Mouse (Mus musculus) midbrain, embryonic 16.5 days (tissue): ENCODE data around the gene Polr3b. TPM values are rescaled to one million over a fixed set of nuclear protein-coding genes. Genes with fewer than 3 reads are reported as not detected.

Experiments
- ATAC-seq: fragments of 200-750 bp; cut with Nextera tagmentation; 2 replicates; pipeline ENCODE4 v1.8.0; 2017; ENCODE audit warnings: moderate TSS enrichment
- H3K27ac ChIP-seq: fragments of 300-500 bp; sonication (generic); 2 replicates; pipeline ENCODE4 v1.5.1; 2014; ENCODE audit warnings: mild to moderate bottlenecking, low read length, mixed read lengths
- H3K27me3 ChIP-seq: fragments of 300-500 bp; sonication (generic); 2 replicates; pipeline ENCODE4 v1.6.1; 2014; ENCODE audit warnings: low read depth, low read length, mixed read lengths; ENCODE audit not compliant: control insufficient read depth, insufficient read depth
- H3K36me3 ChIP-seq: fragments of 300-500 bp; sonication (generic); 2 replicates; pipeline ENCODE4 v1.6.1; 2014; ENCODE audit warnings: mild to moderate bottlenecking, low read length, moderate library complexity, mixed read lengths; ENCODE audit not compliant: control insufficient read depth, insufficient read depth
- H3K4me1 ChIP-seq: fragments of 300-500 bp; sonication (generic); 2 replicates; pipeline ENCODE4 v1.6.1; 2014; ENCODE audit warnings: mild to moderate bottlenecking, low read length, mixed read lengths; ENCODE audit not compliant: control insufficient read depth, insufficient read depth
- H3K4me2 ChIP-seq: fragments of 300-500 bp; sonication (generic); 2 replicates; pipeline ENCODE4 v1.6.1; 2014; ENCODE audit warnings: mild to moderate bottlenecking, low read length, mixed read lengths
- H3K4me3 ChIP-seq: fragments of 300-500 bp; sonication (generic); 2 replicates; pipeline ENCODE4 v1.5.1; 2014; ENCODE audit warnings: low read depth, mild to moderate bottlenecking, low read length, moderate library complexity, mixed read lengths
- H3K9ac ChIP-seq: fragments of 300-500 bp; sonication (generic); 2 replicates; pipeline ENCODE4 v1.6.1; 2014; ENCODE audit warnings: low read depth, low read length, mixed read lengths
- H3K9me3 ChIP-seq: fragments of 300-500 bp; sonication (generic); replicated peaks from 2 replicates; pipeline ENCODE4 v1.6.1; 2014; ENCODE audit warnings: mild to moderate bottlenecking, low read length, mixed read lengths; ENCODE audit not compliant: control insufficient read depth, poor library complexity, severe bottlenecking
- WGBS: fragments of 180-500 bp; shearing (Covaris S2); extraction: QIAGEN DNeasy Blood & Tissue Kit; methylation state at CpG from one replicate; pipeline ENCODE4 v1.1.7; 2014; 5-methylcytosine and 5-hydroxymethylcytosine counted together
- polyA plus RNA-seq: library from polyadenylated mRNA; unstranded; fragments of >200 nt; fragmentation: Nextera tagmentation; extraction: Ambion mirVana; gene quantifications from 2 replicates; pipeline ENCODE4 v1.2.1, GENCODE M21; 2015

Gene Polr3b
- polyA plus RNA-seq, 1 experiment from 2014 or later = 13.9 TPM

DNA sequence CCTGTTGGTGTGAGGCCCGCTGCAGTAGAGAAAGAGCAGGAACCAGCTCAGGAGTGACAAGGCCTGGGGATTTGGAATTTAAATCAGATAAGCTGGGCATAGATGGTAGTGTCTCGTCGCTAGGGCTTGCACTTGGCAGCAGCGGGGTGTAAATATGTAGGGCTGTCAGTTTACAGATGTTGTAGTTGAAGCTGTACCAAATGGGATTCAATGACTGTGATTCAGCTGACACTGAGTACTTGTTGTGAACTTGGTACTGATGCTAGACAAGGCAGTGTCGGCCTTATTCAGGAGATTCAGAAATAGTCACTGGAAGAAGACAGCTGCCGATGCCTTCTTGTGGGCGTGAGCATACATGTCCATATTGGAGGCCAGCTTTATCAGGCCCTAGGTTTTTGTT lies 39.9 kb upstream of the Polr3b start:
- no peak overlapping the region for H3K4me2 ChIP-seq

GRCm38 (mm10) chr10:84584451-84585293 lies 37.4 kb upstream of the Polr3b start:
- Histone ChIP-seq H3K9ac (no peak overlapping the region), H3K9me3 (no peaks in the 10 kb centered on the region), H3K4me1 (no peaks in the 10 kb centered on the region), H3K4me2 (no peak overlapping the region), H3K27ac (no peak overlapping the region), H3K4me3 (no peak overlapping the region), H3K27me3 (no peaks in the 10 kb centered on the region), H3K36me3 (no peaks in the 10 kb centered on the region)
- 78% methylated on average over 11 of the region's 11 CpGs for WGBS
- no peak for ATAC-seq

More for the DNA sequence above, 39.9 kb upstream of the Polr3b start:
- no peaks in the 10 kb centered on the region for H3K36me3 ChIP-seq
- no peak overlapping the region for H3K9ac ChIP-seq
- H3K27me3 ChIP-seq = no peaks in the 10 kb centered on the region
- H3K27ac ChIP-seq = no peak overlapping the region
- no peak for ATAC-seq
- WGBS = 71% methylated on average over 7 of the region's 7 CpGs
- H3K9me3 ChIP-seq = no peaks in the 10 kb centered on the region
- no peak overlapping the region for H3K4me3 ChIP-seq
- peaks cover 7% of the 10 kb centered on the region for H3K4me1 ChIP-seq

- Histone ChIP-seq H3K4me2 (no peak overlapping the region), H3K4me3 (no peak overlapping the region), H3K9ac (no peak overlapping the region), H3K27me3 (no peaks in the 10 kb centered on the region), H3K36me3 (peaks cover 1% of the 10 kb centered on the region; the same call in 1 of the 2 replicates), H3K9me3 (no peaks in the 10 kb centered on the region), H3K4me1 (no peaks in the 10 kb centered on the region), H3K27ac (no peak overlapping the region)
- WGBS = 87% methylated on average over 2 of the region's 2 CpGs
- no peak for ATAC-seq
These were observed 36.8 kb upstream of the Polr3b start for GRCm38 (mm10) chr10:84585294-84585650.

DNA sequence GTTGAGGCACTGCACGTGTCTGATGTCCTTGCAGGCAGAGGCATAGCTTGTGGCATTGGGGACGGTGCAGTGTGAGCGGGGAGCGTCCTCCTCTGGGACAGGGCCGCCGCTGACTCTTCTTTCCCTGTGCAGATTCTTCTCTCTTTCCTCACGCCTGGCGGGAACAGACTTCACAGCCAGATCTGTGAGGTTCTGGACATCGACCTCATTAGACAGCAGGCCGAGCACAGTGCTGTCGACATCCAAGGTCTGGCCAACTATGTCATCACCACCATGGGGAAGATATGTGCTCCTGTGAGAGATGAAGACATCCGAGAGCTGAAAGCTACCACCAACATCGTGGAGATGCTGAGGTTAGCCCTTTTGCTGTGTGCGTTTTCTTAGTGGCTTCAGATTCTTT lies 31.1 kb upstream of the Polr3b start:
- ATAC-seq = no peak
- H3K9me3 ChIP-seq = no peaks in the 10 kb centered on the region
- H3K27me3 ChIP-seq = no peaks in the 10 kb centered on the region
- 87% methylated on average over 14 of the region's 14 CpGs for WGBS
- H3K36me3 ChIP-seq = peaks cover 7% of the 10 kb centered on the region
- H3K4me3 ChIP-seq = no peak overlapping the region
- no peaks in the 10 kb centered on the region for H3K4me1 ChIP-seq
- no peak overlapping the region for H3K9ac ChIP-seq
- H3K27ac ChIP-seq = no peak overlapping the region
- no peak overlapping the region for H3K4me2 ChIP-seq

- H3K27me3 ChIP-seq = no peaks in the 10 kb centered on the region
- H3K4me2 ChIP-seq = no peak overlapping the region
- H3K36me3 ChIP-seq = peaks cover 7% of the 10 kb centered on the region
- H3K27ac ChIP-seq = no peak overlapping the region
- no peaks in the 10 kb centered on the region for H3K9me3 ChIP-seq
- ATAC-seq = no peak
- 86% methylated on average over 2 of the region's 2 CpGs for WGBS
- no peaks in the 10 kb centered on the region for H3K4me1 ChIP-seq
- no peak overlapping the region for H3K4me3 ChIP-seq
- no peak overlapping the region for H3K9ac ChIP-seq
These were observed 30.4 kb upstream of the Polr3b start for GRCm38 (mm10) chr10:84591640-84592148.

DNA sequence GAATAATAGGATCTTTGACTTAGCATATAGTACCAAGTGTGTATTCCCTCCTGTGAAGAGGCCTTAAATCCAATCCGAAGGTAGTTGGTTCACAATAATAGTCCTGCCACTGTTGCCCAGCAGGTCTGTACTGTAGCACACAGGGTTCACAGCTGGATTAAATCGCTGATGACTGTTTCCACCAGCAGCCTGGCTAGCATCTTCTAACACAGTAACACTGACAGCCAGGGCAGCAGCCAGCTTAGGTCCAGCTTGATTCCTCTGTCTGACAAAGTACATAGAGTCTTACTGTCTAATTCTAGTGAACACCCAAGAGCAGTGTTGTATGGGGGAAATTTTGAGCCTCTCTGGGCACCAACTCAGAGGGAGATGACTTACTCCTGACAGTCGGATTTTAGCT lies 29.3 kb upstream of the Polr3b start:
- H3K4me2 ChIP-seq = no peak overlapping the region
- 52% methylated on average over 3 of the region's 3 CpGs for WGBS
- ATAC-seq = no peak

DNA sequence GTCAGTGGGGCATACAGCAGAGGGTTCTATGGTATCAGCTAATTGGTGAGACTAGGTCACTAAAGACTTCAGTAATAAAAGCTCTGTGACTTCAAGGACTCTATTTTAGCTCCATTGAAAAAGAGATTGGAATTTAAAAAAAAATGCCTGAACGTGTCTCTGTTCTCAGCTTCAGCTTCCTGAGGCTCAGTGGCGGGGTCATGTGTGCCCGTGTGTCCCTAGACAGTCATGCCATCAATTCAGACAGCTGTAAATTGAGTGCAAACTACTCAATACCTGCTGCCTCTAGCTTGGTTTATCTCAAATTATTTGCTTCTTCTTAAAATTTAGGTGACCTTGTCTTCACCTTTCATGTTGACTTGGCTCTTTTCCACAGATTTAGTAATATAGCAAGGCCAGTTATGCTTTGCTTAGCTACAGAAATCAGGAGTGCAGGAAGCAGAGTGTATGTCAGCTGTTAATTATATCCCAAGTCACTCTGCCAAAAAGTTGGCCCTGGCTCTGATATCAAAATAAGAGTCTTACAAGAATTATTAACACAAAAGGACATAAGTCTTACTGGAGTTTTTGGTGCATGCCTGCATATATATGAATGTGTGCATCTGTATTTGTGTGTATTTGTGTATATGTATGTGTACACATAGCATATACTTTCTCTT lies 24.8 kb upstream of the Polr3b start:
- no peak overlapping the region for H3K27ac ChIP-seq
- H3K4me2 ChIP-seq = no peak overlapping the region
- no peaks in the 10 kb centered on the region for H3K9me3 ChIP-seq
- no peaks in the 10 kb centered on the region for H3K4me1 ChIP-seq
- no peak overlapping the region for H3K4me3 ChIP-seq
- no peak for ATAC-seq
- no peaks in the 10 kb centered on the region; the same call in 1 of the 2 replicates for H3K36me3 ChIP-seq
- no peaks in the 10 kb centered on the region for H3K27me3 ChIP-seq
- H3K9ac ChIP-seq = no peak overlapping the region
- WGBS = 69% methylated on average over 3 of the region's 3 CpGs

More for the DNA sequence above, 29.3 kb upstream of the Polr3b start:
- Histone ChIP-seq H3K9ac (no peak overlapping the region), H3K4me3 (no peak overlapping the region), H3K36me3 (peaks cover 7% of the 10 kb centered on the region), H3K27ac (no peak overlapping the region), H3K4me1 (no peaks in the 10 kb centered on the region), H3K9me3 (no peaks in the 10 kb centered on the region), H3K27me3 (no peaks in the 10 kb centered on the region)

DNA sequence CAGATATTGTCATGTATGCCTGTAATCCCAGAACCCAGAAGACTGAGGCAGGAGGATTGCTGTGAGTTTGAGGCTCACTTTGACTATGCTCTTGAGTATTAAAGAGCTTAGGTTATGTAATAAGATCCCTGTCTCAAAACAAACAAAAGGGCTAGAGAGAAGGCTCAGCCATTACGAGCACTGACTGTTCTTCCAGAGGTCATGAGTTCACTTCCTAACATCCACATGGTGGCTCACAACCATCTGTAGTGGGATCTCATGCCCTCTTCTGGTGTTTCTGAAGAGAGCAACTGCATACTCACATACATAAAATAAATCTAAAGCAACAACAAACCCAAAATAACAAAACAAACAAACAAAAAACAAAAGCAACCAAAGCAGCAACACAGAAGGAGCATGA lies 23.9 kb upstream of the Polr3b start:
- Histone ChIP-seq H3K4me2 (no peak overlapping the region), H3K9ac (no peak overlapping the region), H3K9me3 (no peaks in the 10 kb centered on the region), H3K36me3 (no peaks in the 10 kb centered on the region; the same call in 1 of the 2 replicates), H3K4me1 (no peaks in the 10 kb centered on the region), H3K4me3 (no peak overlapping the region), H3K27me3 (no peaks in the 10 kb centered on the region), H3K27ac (no peak overlapping the region)
- ATAC-seq = no peak
- WGBS = 43% methylated on average over 1 of the region's 1 CpGs

- no peak overlapping the region for H3K4me2 ChIP-seq
- no peak overlapping the region for H3K4me3 ChIP-seq
- H3K4me1 ChIP-seq = no peaks in the 10 kb centered on the region
- 78% methylated on average over 6 of the region's 6 CpGs for WGBS
- no peaks in the 10 kb centered on the region for H3K36me3 ChIP-seq
- H3K9me3 ChIP-seq = no peaks in the 10 kb centered on the region
- no peak for ATAC-seq
- H3K27me3 ChIP-seq = no peaks in the 10 kb centered on the region
- no peak overlapping the region for H3K9ac ChIP-seq
- no peak overlapping the region for H3K27ac ChIP-seq
These were observed 22.0 kb upstream of the Polr3b start for GRCm38 (mm10) chr10:84600136-84600535.
